Mouse (Mus musculus): ENCODE results near the gene Ermap. TPM values are rescaled to one million over a fixed set of nuclear protein-coding genes. Genes with fewer than 3 reads are reported as not detected.

Gene Ermap
- 505 and 531 TPM in 2 replicates for total RNA-seq (2014; fragmentation: Nextera tagmentation)
- total RNA-seq (2017) = 220 and 292 TPM in 2 replicates

- peak; percentile 77 for ATAC-seq (replicated peaks; ENCODE audit: low FRiP score, low TSS enrichment, poor library complexity, severe bottlenecking)
These were observed at the start of gene Ermap for GRCm38 (mm10) chr4:119189864-119190263. Gene Ermap (minus strand): TSS chr4:119190011.

DNA sequence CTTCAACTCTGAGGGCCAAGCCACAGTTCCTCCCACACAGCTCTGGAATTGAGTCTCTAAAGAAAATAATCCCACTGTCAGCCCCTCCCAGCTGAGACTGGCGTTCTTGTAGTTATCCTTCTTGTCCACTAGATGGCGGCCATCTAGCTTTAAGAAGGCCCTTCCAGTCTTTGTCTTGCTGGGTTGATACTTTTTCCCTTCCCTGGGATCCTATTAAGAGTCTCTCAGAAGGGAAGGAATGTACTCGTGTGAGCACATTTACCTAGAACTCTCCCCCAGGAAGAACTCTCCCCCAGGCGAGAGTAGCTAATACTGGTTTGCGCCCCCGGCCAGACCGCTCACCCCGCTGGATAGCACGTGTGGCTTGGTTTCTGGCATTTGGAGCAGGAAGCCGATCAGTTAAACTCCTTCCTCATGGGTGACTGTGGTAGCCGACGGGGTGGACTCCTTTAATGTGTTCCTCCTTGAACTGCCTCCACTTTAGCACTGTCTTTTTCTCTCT lies 49.4 kb upstream of the Ermap start:
- ATAC-seq (replicated peaks; ENCODE audit: low FRiP score, low TSS enrichment, poor library complexity, severe bottlenecking) = peak; percentile 78

GRCm38 (mm10) chr4:119238661-119239060 lies 48.9 kb upstream of the Ermap start:
- no peak for ATAC-seq (replicated peaks; ENCODE audit: low FRiP score, low TSS enrichment, poor library complexity, severe bottlenecking)

DNA sequence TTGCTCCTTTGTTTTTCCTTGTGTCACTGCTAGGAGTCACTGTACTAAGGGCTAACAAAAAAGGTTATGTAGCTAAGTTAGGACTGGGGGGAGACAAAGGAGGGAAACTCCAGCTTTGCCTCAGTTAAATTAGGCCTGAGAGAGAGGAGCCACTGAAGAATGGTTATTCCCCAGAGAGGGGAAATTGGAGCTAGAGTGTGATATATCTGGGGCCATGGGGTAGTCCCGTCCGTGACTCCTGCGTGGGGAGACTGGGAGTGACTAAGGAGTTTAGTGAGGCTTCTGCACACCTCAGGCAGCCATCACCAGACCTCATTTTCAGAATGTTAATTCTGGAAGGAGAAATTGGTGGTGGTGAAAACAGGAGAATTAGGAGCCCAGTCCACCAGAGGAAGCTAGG lies 44.5 kb upstream of the Ermap start:
- no peak for ATAC-seq (replicated peaks; ENCODE audit: low FRiP score, low TSS enrichment, poor library complexity, severe bottlenecking)

DNA sequence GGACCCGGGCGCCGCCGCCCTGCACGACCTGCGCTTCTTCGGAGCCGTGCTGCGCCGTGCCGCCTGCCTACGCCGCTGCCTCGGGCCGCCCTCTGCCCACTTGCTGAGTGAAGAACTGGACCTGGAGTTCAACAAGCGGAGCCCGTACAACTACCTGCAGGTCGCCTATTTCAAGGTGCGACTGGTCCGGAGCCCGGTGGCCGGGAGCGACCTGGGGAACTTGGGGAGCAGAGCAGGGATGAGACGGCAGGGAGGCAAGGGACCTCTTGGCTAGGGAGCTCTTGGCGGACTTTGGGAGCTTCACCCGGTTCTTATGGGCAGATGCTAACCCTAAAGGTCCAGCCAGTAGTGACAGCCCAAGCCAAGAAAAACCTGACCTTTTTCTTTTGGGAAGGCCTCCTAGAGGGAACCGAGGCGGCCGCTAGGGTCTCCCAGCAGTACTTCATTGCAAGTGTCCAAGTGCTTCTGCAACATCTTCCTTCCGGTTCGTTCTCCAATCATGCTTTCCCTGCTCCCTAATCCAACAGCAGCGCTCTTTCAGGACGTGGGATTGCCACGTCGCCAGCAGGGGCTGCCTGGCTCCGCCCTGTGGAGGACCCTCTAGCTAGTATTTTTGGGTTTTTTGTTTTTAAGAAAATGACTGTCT lies 43.6 kb upstream of the Ermap start:
- ATAC-seq (replicated peaks; ENCODE audit: low FRiP score, low TSS enrichment, poor library complexity, severe bottlenecking) = peak; percentile 12

DNA sequence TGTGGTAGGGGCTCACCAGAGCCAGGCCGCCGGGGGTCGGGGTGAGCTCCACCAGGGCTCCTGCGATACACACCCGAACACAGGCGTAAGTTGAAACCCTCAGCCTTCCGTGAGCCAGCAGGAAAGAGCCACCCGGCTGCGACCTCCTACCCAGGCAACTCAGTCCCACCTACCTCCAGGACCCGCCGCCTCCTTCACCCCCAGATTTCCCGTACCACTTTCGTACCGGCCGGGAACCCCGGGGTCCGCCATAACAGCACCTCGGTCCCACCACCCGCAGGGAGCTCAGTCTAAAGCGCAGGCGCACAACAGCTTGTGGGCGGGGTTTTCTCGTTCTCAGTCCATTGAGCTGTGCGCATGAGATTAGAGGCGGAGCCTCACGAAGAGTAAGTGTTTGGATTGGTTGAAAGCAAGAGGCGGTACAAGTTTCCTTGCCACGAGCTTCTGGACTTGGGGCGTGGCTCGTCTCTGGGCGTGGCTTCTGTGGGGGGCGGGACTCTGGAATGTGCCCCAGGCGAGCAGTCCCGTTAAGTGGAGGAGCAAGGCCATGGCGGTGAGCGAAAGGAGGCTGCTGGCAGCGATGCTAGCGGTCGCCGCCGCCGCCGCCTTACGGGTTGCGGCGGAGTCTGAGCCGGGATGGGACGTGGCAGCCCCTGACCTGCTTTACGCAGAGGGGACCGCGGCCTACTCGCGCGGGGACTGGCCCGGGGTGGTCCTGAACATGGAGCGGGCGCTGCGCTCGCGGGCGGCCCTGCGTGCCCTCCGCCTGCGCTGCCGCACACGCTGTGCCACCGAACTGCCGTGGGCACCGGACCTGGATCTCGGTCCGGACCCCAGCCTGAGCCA lies 42.8 kb upstream of the Ermap start, which contains the start of the genes AU022252 and P3h1:
Gene AU022252, minus strand, starts transcription at position 303 of the 846 bp plus-strand sequence.
Gene P3h1, plus strand, starts transcription at position 506 of the 846 bp plus-strand sequence.
- peak; percentile 96 for ATAC-seq (replicated peaks; ENCODE audit: low FRiP score, low TSS enrichment, poor library complexity, severe bottlenecking)

DNA sequence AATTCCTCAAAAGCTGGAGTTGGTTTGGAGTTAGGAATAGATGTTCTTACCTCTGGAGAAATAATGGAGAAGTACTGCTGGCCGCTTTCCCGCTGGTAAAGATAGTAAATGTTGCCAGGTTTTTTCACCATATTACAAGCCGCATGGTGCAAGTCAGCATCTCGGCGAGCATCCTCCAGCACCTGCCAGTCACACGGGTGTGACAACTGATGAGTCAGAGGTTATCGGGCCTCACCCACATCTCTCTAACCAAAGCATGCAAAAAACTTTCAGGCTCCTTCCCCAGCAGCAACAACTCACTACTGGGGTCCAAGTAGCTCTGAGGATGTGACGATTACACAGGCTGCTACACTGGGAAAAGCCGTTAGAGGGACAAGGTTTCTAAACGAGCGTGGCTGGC lies 36.9 kb upstream of the Ermap start:
- ATAC-seq (replicated peaks; ENCODE audit: low FRiP score, low TSS enrichment, poor library complexity, severe bottlenecking) = no peak

DNA sequence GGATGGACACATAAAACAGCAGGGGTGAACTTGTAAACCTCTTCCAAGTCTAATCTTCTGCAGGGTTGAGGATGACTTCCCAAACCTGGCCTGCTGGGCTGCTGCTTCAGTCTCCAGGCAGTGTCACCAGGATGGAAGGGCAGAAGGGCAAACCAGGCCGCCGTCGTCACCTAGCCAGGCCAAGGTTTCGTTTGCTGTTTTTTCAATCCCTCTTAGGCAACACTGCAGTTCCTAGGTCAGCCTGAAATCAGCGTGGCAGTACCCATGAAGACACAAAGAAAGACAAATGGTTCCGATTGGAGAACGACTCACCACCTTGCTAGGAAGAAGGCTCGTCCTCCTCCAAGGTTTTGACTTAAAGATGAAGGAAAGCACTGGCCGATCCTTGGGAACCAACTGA lies 35.9 kb upstream of the Ermap start:
- no peak for ATAC-seq (replicated peaks; ENCODE audit: low FRiP score, low TSS enrichment, poor library complexity, severe bottlenecking)

DNA sequence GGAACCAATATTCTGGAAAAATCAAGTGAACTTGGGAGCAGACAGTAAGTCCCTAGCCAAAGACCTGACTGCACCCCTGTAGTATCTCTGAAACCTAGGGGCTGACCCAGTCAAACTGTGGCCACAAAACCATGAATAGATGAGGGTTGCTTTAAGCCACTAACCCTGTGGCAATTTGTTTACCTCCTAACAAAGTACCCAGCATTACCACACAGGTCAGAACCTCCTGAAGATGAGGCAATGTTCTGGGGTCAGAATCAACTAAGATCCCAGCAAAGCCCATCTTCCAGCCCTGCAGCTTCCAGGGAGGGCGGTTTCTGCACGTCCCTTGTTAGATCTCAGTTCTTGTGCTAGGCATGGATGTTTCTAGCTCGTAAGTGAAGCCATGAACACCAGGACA lies 34.7 kb upstream of the Ermap start:
- ATAC-seq (replicated peaks; ENCODE audit: low FRiP score, low TSS enrichment, poor library complexity, severe bottlenecking) = no peak

DNA sequence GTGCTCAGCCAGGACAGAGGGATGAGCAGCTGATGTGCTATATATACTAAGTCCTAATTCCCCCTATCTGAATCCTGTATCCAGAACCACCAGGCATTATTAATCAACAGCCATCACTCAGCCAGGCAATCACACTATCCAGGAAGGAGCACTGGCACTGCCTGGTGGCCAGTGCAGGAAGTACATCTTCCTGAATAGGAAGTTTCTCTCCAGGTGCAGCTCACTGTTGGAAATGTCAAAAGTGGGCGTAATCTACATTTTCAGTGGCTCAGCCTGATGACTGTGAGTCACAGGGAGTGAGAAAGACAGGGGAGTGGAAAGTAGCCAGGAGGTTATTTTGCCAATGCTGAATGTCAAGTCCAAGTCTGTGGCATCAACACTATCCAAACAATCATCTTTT lies 33.9 kb upstream of the Ermap start:
- peak; percentile 87 for ATAC-seq (replicated peaks; ENCODE audit: low FRiP score, low TSS enrichment, poor library complexity, severe bottlenecking)

- 0 out of 2 replicates have a peak, but pooled peaks have one; percentile 51 for ATAC-seq (replicated peaks; ENCODE audit: low FRiP score, low TSS enrichment, poor library complexity, severe bottlenecking)
These were observed 28.4 kb upstream of the Ermap start, which contains the start of gene Tmem269 for GRCm38 (mm10) chr4:119218169-119218568. Gene Tmem269 (minus strand): TSS chr4:119218217.

DNA sequence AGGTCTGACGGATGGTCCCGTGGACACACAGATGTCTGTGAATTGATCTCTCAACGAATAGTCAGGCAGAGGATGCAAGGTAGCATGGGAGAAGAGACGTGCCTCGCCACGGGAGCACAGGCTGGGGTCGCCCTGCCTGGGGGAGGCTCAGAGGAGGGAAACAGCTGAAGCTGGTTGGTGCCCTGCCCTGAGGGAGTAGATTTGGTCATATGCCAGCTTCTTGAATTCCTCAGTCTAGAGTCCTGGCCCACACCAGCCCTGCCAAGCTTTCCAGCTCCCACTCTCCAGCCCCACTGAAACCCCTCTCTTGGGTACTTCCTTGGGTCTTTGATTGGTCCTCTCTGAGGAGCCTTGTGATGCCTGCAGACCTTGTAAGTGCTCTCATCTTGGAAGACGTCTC lies 26.9 kb upstream of the Ermap start:
- ATAC-seq (replicated peaks; ENCODE audit: low FRiP score, low TSS enrichment, poor library complexity, severe bottlenecking) = no peak

DNA sequence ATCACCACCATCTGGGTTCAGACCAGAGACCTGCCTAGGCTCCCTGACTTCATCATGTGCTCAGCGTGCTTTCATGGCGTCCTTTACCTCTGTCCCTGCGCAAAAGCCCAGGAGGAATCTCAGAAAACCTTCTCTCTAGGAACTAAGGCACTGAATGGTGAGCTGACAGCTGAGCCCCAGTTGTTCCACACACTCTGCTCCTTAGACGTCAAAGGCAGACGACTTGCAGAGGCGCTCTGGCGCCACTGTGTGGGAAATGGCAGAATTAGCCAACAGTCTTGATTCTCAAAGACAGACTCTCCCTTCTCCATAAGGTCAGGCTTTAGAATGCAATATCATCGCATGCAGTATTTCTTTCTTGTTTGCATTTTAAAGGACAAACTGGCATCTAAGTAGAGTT lies 14.9 kb upstream of the Ermap start:
- peak; percentile 87 for ATAC-seq (replicated peaks; ENCODE audit: low FRiP score, low TSS enrichment, poor library complexity, severe bottlenecking)

- ATAC-seq (replicated peaks; ENCODE audit: low FRiP score, low TSS enrichment, poor library complexity, severe bottlenecking) = 0 out of 2 replicates have a peak, but pooled peaks have one; percentile 27
These were observed 8.3 kb upstream of the Ermap start for GRCm38 (mm10) chr4:119198105-119198504.

DNA sequence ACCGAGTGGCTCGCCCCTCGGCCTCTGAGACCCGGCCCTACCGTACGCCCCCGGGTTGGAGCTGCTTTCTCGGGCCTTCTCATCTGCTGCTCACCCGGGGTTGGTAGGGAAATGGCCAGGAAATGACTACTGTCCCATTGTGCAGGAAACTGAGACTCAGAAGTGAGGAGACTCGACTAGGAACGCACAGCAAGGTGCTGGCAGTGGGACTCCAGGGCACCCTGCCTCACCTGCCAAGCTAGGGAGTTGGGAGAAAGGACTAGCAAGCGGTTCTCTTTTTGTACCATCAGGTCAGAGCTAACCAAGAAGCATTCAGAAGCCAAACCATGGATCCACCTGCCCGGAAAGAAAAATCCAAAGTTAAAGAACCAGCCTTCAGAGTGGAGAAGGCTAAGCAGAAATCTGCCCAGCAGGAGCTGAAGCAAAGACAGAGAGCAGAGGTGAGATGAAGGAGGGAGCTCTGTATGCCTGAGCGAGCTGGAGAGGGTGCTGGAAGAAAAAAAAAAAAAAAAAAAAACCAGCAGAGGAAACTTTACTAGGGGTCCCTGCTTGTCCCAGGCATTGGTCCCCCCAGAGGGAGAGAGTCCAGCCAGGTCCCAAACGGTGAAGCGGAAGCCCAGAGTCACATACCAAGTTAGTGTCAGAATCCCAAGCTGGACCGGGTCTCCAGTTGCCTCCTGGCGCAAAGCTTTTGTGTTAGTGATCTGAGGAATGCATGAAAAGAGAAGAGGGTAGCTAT lies 5.9 kb upstream of the Ermap start:
- no peak for ATAC-seq (replicated peaks; ENCODE audit: low FRiP score, low TSS enrichment, poor library complexity, severe bottlenecking)

GRCm38 (mm10) chr4:119194909-119195581 lies 5.2 kb upstream of the Ermap start, which contains the start of gene Svbp:
Gene Svbp (plus strand): TSS chr4:119195306.
- peak; percentile 48 for ATAC-seq (replicated peaks; ENCODE audit: low FRiP score, low TSS enrichment, poor library complexity, severe bottlenecking)

DNA sequence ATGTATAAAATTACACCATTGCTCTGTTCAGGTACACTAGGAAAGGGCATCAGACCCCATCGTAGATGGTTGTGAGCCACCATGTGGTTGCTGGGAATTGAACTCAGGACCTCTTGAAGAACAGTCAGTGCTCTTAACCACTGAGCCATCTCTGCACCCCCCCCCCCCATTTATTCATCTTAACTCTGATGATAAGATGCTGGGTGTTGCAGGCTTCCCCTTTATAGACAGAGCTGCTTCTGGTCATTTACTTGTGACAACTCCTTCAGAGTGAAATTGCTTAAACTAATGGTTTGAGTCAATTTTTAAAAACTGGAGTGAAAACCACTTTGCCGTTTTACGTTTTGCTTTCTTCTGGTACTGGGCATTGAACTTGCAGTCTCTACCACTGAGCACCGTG lies 2.9 kb upstream of the Ermap start:
- ATAC-seq (replicated peaks; ENCODE audit: low FRiP score, low TSS enrichment, poor library complexity, severe bottlenecking) = no peak

DNA sequence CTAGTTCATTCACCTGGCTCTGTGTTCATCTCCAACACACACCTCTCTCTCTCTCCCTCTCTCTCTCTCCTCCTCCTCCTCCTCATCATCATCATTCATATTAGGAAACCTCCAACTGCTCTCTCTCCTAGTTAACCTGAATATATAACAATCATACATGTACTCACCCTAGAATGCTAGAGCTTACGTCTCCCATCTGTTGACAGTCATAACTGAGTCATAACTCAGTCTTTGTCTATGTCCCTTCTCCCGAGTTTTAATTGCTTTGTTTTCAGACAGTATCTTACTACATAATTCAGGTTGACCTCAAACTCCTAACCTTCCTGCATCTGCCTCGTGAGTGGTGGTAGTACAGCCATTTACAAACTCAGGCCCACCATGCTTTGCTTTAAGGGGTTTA lies 1.5 kb upstream of the Ermap start:
- ATAC-seq (replicated peaks; ENCODE audit: low FRiP score, low TSS enrichment, poor library complexity, severe bottlenecking) = no peak

GRCm38 (mm10) chr4:119190618-119191017 lies 807 bp upstream of the Ermap start:
- ATAC-seq (replicated peaks; ENCODE audit: low FRiP score, low TSS enrichment, poor library complexity, severe bottlenecking) = peak; percentile 68
